Mouse (Mus musculus) megakaryocyte, embryonic 14.5 days (primary cell): ENCODE measurements at regions not wholly inside any gene's neighbourhood (a gene's known extent, or its start where the extent isn't known, plus 50 kb on each side); places are given as distances from the start of the nearest gene placed in this dataset.

Experiments
- FLI1 ChIP-seq: IDR thresholded peaks from 2 replicates; pipeline ENCODE4 v1.6.1; 2012; ENCODE audit warnings: low read length, inconsistent platforms, mixed read lengths
- GATA1 ChIP-seq: IDR thresholded peaks from 3 replicates; pipeline ENCODE4 v1.6.1; 2012; ENCODE audit warnings: mixed read lengths, low read length, inconsistent platforms, borderline replicate concordance

DNA sequence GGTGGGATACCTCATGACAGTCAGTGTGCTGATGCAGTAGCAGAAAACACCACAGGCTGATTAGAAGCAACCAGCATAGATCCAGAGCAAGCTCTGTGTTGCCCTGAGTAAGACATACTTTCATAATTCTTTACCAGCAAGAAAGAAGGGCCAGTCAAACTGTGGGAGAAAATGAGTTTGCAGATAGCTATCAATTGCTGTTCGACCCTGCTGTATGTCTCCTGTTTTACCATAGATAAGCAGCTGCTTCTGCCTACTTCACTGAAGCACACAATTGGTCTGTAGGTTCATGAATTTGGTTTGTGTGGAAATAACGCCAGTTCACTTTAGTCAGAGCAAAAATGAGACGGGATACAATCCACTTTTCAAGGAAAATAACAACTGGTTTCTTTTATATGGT, 373.4 kb upstream of the Pbx1 start:
- TF ChIP-seq GATA1 (no peak), FLI1 (no peak)
